Mouse (Mus musculus): Measurements from ENCODE around the gene Slmap. TPM values are rescaled to one million over a fixed set of nuclear protein-coding genes. Genes with fewer than 3 reads are reported as not detected.
A peak's percentile ranks its signal among the peaks of the same experiment; 100 is the strongest.

Slmap gene
- total RNA-seq, 2 experiments from 2014 or later, result 250 to 282 TPM

DNA sequence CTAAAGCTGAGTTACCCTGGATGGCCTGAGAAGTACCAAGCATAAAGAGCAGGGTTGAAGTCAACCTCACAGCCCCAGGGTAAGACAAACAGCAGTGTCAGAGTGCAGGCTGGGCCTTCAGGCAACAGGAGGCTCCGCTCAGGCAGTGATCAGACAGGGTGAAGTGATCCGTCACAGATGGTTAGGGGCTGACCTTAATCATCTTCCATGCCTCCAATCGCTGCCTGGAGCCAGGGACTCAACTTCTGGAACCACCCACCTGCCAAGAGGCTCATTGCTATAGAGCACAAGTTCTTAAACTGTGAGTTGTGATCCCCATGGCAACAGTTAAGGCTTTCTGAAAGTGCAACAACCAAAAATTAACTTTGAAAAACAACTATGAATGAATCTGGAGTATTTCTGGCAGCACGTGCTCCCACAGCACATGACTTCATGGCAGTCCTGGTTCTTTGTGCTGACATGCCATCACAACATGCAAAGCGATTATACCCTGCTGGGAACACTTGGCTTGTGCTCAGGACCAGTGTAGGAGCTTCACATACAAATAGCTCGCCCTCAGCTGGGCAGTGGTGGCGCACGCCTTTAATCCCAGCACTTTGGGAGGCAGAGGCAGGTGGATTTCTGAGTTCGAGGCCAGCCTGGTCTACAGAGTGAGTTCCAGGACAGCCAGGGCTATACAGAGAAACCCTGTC, 46.3 kb downstream of the Slmap start:
- intact Hi-C loops (cut with DNase I), result no loop called here
- no peak for DNase-seq

DNA sequence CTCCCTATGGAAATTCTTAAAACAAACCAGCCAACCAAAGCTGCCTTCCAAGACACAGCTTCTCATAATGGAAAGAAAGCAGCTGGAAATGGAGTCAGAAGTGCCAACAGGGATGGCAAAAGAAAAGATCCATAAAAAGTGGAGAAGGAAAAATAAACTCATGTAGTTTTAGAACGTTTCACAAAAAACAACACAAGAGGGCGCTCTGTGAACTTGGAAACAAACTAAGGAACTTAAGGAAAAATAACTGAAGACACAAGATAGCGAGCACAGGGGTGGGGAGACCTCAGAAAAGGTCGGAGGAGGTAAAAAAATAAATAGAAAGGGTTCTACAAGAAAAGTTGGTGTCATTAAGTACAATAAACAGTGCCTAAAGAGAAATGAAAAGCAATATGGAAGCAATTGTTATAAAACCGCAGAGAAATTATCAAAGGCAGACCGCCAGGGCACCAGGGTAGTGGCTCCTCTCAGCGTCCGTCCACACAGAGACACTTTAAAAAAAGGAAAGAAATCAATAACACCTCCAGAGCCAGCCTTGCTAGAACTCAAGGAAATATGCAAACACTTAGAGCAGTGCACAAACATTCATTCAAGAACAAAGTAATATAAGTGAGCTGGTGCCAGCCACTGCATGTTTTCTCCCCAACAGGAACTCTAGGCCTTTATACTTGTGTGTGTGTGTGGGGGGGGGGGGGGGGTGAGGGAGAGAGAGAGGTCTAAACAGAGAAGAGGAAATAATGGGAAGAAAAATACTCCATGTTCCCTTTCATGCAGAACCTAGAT, 48.1 kb downstream of the Slmap start:
- DNase-seq, result peak in 1 of 2 experiments; percentile 36

DNA sequence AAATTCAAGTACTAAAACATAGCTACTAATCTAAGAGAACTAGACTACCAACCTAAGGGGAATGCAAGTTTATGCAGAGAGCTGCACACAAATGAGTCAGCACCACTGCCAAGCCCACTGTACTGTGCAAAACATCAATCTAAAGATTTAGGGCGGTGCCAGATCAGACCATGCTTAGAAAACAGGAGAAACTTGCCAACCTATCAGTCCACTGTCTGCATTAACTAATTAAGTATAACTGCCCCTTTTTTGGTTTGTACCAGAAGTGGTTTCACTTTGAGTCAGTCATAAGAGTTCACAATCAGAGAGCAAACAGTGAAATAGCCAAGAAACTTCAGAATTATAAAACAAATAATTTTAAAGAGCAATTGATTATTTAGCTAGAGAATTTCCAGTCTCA, 53.3 kb downstream of the Slmap start:
- intact Hi-C loops (cut with DNase I), result no loop called here
- DNase-seq, result no peak

More for the DNA sequence above, 48.1 kb downstream of the Slmap start:
- intact Hi-C loops (cut with DNase I), result no loop called here

DNA sequence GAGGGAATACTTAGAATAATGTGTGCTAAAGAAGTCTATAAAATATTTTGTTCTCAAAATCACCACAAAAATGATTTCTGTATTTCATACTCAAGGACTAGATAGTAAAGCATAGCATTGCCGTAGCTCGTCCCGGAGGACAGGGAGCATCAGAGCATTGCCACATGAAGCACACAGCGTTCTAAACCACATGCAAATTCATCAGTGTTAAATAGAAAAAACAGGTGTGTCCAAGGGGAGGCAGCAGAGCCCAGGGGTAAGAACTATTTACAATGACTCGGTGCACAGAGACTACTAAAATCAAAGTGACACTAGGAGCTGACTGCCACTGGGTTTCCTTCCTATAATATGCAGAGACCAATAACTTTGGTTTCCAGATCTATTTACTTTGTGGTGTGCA, 57.0 kb downstream of the Slmap start:
- intact Hi-C loops (cut with DNase I), result no loop called here
- DNase-seq, result no peak

DNA sequence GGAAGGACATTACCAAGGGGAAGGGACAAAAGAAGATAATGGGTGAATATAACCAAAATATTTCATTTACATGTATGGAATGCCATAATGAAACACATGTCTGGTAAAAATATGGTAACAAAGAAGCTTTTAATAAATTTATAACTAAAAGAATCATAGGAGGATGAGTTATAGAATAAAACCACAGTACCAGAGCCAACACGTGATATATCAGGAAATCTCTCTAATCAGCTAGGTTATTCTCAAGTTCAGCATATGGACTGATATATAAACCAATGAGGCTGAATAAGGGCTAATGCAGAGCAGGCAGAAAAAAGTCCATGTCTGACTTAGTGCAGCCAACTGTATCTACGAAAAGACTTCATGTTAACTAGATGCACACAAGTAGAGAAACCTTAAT, 58.3 kb downstream of the Slmap start:
- intact Hi-C loops (cut with DNase I), result no loop called here
- DNase-seq, result no peak

DNA sequence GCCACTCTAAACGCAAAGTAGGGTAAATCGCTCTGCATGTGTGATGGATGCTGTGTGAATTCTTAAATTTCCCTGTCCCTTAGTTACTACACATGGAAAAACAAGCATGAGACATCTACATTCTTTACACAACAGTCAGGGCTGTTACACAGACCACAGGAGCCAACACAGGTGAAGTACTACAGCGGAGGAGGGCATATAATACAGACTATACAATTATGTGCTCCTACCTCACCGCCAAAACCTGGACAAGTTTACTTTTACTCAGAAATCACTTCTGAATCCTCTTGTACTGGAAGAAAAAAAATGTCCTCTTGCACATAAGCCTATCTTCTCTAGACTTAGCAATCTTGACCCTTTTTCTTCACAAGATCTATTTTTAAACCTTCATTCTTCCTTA, 66.8 kb downstream of the Slmap start:
- no peak for DNase-seq
- intact Hi-C loops (cut with DNase I), result no loop called here

DNA sequence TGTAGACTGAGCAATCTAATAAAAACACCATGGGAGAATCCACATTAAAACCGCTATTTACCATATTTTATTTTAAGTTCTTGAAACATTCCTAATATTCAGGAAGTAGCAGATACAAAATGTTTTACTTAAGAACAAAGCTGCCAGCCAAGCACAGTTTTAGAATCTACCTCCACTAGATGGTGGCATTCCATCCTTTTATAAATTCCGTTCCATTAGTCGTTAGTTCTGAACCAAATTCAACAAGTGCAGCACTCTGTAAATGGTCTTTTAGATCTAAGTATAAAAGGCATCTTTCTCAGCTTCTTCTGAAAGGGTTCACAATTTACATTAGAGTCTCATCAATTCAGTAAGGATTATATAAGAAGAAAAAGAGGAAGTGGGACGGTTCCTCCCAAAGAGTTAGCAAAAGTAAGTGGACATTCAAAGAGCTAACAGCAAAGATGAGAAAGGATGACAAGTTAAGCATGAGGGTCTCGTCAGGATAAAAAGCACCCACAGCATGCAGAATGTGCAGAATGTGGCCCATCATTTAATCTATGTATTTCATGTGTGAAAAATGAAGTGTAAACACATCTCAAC, 68.1 kb downstream of the Slmap start:
- intact Hi-C loops (cut with DNase I), result no loop called here
- no peak for DNase-seq

DNA sequence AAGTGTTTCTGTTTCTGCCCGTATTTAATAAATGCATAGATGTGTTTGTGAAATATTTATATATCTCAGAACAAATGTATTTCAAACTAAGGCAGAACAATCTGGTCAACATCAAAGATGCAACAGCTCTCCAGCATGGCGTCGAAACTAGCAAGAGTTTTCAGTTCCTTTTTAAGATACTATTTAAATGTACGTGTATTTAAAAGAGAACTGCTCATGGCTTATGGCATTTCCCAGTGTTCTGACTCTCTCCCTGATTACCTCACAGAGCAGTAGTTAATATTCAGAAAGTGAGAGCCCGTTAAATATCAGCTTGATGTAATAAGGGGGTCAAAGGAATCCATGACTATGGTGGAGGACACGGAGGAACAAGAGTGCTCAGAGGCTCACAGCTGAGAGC, 68.8 kb downstream of the Slmap start:
- intact Hi-C loops (cut with DNase I), result no loop called here
- no peak for DNase-seq

DNA sequence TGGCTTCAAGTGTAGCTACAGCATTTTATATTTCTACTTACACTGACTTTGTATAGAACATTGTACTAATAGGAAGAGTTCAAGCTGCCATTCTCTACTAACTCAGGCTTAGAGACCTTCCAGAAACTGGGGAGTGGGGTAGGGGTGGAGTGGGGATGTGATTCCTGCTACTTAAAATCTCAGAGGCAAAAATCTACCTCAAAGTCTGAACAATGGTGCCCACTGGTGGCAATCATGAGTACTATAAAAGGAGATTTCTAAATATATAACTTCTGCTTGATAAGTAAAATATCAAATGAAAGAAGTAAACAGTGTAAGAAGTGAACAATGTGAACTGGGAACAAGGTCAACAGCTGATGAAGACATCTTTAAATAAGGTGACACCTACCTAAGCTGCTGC, 75.2 kb downstream of the Slmap start:
- peak; percentile 41 to 58 for DNase-seq
- intact Hi-C loops (cut with DNase I), result loop anchor here (2.0 kb wide), 1 partner anchor 83 kb away; no protein-coding TSS in a partner anchor

DNA sequence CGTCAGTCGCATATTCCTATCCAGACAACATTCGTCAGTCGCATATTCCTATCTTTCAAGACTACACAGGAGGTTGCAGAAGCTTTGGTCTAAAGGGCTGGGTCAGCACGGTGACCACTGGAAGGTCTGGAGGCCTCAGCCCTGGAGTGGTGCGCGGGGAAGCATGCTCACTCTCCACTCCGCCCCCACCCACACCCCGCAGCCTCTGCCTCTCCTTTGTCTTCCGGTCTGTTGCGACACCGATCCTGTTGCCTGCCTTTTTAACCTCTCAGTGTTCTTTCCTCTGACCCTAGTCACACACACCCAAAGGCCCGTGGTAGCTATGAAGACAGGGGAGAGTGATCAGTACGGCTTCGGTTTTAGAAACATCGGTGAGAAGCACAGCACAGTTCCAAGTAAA, 79.9 kb downstream of the Slmap start:
- no peak for DNase-seq
- intact Hi-C loops (cut with DNase I), result no loop called here

DNA sequence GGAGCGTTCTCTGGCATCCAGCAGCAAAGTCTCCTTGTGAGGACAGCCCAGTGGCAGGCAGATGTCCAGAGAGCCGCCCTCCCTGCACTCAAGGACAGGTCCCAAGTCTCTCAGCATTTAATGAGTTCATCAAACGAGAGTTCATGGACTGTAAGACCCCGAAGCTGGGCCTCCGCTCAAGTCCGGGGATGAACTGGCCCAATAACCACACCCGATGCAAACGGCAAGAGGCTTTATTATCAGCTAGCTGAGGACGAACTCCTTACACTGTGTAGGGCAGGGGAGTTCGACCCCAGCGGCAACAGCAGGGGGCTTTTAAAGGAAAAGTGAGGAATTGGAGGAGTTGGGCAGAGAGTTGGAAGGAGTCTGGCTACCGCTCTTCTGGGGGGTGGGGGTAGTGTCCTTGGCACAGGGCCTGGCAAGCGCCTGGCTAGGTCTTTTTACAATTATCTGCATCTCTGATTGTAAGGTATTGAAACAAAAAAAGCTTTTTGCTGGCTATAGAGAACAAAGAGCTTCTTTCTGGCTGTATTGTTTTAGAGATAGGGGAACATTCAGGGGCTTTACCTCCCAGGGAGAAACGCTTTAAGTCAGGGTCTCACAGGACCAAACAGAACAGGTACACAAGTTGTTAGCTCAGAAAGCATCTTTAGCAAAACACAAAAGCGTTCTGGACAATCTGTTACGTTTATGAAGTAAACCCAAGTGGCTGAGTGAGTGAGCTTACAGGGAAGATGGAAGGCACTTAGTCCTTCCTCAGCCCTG, 84.5 kb downstream of the Slmap start:
- DNase-seq, result peak; percentile 39 to 48
- intact Hi-C loops (cut with DNase I), result no loop called here

DNA sequence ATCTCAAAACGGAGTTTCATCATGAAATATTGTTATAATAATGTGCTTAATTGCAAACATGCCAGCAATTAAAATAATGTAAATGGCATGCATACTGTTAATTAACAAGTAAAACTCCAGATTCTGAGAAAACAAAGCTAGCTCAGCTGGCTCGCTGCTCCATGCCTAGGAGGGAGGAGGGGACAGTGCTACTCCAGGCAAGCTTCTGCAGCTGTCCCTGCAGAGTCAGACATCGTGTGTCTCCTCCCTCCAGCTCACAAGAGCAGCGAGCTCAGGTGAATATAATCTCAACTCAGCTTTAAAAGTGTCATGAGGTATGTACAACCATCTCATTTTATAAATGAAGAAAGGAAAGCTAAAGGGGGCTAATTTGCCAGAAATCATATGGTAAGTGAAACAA, 86.2 kb downstream of the Slmap start:
- intact Hi-C loops (cut with DNase I), result no loop called here
- no peak for DNase-seq

DNA sequence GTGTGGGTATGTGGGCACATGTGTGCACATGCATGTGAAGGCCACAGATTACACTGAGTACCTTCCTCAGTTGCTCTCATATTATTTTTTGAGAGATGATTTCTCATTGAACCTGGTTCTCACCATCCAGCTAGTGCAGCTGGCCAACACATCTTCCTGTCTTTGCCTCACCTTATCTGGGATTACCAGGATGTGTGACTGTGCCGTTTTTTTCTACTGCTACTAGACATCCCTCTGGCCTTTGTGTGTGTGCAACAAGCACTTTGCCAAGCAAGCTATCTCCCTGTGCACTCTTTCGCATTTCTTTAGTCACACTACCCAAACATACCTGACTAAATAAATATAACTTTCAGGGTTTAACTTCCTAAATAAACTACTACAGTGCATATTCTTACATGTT, 87.5 kb downstream of the Slmap start:
- no peak for DNase-seq
- intact Hi-C loops (cut with DNase I), result no loop called here

DNA sequence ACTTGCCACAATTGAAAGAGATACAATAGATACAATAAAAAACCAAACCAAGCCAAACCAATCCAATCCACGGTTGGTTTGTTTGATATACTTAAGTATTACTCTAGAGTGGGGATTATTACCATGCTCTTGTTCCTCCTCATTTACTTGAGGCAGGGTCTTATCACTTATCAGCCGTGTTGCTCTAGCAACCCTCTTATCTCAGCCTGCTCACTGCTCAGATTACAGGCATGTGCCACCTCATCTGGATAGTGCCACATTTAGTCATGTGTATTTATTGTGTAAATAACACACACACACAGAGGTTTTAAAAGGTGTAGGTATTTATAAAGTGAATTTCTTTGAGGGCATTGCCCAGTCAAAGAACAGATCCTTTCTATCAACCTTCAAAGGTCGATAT, 88.2 kb downstream of the Slmap start:
- intact Hi-C loops (cut with DNase I), result no loop called here
- DNase-seq, result no peak

DNA sequence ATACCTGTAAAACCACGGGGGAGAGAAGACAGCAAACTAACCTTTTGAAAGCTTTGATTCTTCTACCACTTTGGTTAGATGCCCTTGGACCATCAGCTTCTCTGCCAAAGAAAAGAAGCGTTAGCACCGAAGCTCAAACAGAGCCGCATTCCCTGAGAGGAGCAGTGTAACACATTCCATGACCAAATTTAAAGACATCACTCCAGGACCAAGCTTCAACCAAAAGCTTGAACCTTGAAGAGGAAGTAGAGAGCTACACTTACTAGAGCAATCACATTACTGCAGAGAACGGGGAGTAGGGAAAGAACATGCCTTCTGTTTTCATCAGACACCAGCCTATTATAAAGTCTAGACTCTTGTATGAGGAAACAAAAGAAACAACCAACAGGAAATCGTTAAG, 92.2 kb downstream of the Slmap start:
- intact Hi-C loops (cut with DNase I), result no loop called here
- no peak for DNase-seq

DNA sequence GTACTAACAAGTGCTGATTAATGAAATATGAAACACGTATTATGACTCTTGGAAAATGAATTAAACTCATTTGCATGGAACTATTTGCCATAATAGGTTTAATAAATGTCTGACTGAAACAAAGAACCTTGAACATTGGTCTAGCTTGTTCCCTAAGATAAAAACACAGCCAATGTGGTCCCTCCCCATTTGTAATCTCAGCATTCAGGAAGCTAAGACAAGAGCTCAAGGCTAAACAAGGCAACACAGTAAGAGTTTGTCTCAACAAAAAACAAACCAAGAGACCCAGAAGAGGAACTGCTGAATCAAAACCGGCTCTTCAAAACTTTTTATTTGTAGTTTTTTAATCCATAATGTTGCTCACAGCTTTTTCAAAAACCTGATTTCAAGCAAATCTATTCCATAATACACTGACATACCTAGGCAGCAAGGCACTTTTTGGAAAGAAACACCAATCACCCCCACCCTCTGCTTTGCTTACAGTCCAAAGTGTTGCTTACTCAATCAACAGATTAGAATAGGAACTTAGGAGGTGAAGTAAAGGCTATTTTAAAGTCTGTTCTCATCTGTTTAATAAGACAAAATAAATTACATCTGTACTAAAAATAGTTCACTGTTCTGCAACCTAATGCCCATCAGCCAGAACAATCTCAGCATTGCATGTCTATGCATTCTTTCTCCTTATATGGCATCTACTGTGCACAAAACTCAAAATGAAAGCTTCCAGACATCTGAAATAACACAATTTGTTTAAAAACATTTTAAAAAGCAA, 93.5 kb downstream of the Slmap start:
- no peak for DNase-seq
- intact Hi-C loops (cut with DNase I), result no loop called here

DNA sequence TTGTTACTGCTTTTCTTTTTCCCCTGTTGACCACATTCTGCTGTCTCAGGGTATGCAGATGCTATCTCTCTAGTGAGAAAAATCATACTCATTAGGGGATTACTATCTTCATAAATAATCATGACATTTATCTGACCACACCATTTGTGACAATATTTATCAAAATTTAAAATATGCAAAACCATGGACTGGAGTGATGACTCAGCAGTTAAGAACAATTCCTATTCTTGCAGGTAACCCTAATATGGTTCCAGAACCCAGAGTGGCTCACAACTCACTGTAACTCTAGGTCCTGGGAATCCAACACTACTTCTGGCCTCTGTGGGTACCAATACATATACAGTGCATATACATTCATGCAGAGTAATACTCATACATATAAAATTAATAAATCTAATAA, 94.7 kb downstream of the Slmap start:
- intact Hi-C loops (cut with DNase I), result no loop called here
- no peak for DNase-seq

DNA sequence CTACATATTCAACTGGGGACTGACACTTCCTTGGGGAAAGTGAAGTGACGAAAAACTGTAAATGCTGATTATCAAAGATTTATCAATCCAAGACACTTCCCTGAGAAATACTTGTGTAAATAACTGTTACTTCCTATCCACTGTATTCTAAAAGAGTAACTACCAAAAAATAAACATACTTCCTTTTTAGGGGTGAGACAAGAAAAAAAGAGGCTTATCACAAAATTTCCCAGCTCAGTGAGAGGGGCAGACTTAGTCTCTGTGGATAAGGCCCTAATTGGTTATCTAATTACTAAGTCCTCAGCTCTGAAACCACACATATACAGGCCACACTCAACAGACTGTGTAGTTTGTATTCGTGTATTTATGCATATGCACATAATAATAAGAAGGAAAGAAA, 97.0 kb downstream of the Slmap start:
- intact Hi-C loops (cut with DNase I), result no loop called here
- no peak for DNase-seq

DNA sequence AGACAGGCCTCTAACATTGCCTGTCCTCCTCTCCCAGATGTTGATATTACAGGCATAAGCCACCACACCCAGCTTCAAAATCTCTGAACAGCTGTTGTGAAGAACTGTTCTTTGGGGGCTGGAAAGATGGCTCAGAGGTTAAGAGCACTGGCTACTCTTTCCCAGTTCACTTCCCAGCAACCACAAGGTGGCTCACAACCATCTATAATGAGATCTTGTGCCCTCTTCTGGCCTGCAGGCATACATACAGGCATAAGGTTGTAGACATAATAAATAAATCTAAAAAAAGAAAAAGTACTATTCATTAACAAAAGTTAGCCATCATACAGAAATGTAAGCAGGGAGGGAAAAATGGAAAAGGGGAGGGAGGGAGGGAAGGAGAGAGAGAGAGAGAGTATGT, 98.4 kb downstream of the Slmap start:
- DNase-seq, result no peak
- intact Hi-C loops (cut with DNase I), result no loop called here

DNA sequence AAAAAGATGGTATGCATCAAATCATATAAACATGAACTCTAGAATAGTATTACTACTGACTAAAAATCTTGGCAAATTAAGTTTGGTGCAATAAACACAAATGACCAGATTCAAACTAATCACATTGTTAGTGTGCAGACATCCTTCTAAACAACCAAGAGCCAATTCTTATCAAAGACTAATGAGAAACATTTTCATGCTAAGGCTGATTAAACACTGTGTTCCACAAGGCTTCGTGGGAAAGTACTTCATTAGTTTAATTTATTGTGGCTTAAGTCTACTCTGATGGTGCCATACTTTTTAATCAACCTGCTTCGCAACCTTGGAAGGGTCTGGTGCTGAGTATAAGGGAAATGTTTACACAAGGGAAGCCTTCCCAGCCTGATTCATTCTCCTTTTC, 102.4 kb downstream of the Slmap start:
- no peak for DNase-seq
- intact Hi-C loops (cut with DNase I), result no loop called here
